Mouse (Mus musculus): ENCODE results near the gene Colq. TPM values are rescaled to one million over a fixed set of nuclear protein-coding genes. Genes with fewer than 3 reads are reported as not detected.

The Colq gene
- polyA plus RNA-seq, 1 experiment from 2014 or later = 0.48 TPM

DNA sequence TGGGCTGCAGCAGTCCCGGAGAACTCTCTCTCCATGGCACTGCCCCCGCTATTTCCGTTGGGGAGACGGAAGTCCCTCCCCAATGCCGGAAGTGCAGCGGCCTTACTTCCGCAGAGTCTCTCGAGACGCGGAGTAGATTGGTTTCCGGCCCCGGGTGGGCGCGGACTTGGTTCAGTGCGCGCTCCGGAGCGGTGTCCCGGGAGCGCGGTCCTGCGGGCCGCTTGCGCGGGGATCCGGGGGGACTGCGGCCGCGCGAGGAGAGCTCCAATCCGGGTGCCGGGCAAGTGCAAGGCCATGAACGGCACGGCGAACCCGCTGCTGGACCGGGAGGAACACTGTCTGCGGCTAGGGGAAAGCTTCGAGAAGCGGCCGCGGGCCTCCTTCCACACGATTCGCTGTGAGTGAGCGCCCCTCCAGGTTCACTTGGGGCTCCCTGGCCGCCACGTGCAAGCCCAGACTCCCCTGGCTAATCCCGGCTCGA lies 96.1 kb downstream of the Colq start, which contains the start of gene Mettl6:
Mettl6 (minus strand) TSS at position 66 of the 481 bp plus-strand sequence.
- H3K27me3 ChIP-seq (ENCODE audit: control insufficient read depth, insufficient read depth, low read depth, low read length) = no peaks in the 10 kb centered on the region
- H3K27ac ChIP-seq (ENCODE audit: low read length) = peak within 1 kb of the TSS; percentile 90
- H3K4me3 ChIP-seq (ENCODE audit: low read depth, low read length) = peak within 1 kb of the TSS; percentile 76
- H3K4me1 ChIP-seq (ENCODE audit: control insufficient read depth, low read depth, low read length) = peaks cover 32% of the 10 kb centered on the region
- peak within 1 kb of the TSS; percentile 91 for H3K4me2 ChIP-seq (ENCODE audit: low read depth, low read length)
- H3K9ac ChIP-seq (ENCODE audit: low read depth, low read length) = peak within 1 kb of the TSS; percentile 92
- 1% methylated on average over 46 of the region's 49 CpGs for WGBS (ENCODE audit: insufficient replicate concordance)
- H3K9me3 ChIP-seq (replicated peaks; ENCODE audit: control insufficient read depth, low read length) = no peaks in the 10 kb centered on the region
- peaks cover 26% of the 10 kb centered on the region for H3K36me3 ChIP-seq (ENCODE audit: control insufficient read depth, insufficient read depth)
- peak; percentile 86 for ATAC-seq (ENCODE audit: low read depth)

DNA sequence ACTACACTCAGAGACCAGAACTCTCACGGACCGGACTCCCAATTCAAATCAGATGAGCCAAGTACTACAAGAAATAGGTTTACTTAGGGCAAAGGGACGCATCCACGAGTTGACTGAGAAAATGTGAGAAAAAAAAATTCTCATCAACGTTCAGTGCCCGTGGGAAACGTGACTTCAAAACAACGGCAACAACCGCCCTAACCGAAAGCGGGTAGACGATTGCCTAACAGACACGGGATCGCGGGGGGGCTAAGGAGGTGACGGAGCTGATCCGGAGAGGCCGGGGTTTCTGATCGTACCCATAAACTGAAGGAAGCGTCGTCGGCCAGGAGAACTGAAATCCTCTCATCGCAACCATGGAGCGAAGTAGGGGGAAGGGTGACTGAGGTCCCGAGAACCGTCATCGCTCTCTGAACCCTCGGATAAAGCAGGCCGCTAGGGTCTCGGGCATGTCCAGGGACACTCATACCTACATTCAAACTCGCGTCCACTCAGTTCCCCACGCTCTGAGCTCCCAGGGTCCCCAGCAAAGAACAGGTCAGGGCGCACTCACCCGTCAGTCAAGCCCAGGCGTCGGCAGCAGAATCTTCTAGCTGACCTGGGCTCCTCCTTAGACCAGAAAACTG lies 96.7 kb downstream of the Colq start, which contains the start of gene Eaf1:
Eaf1 (plus strand) TSS at position 51 of the 626 bp plus-strand sequence.
- H3K36me3 ChIP-seq (ENCODE audit: control insufficient read depth, insufficient read depth) = peaks cover 21% of the 10 kb centered on the region

DNA sequence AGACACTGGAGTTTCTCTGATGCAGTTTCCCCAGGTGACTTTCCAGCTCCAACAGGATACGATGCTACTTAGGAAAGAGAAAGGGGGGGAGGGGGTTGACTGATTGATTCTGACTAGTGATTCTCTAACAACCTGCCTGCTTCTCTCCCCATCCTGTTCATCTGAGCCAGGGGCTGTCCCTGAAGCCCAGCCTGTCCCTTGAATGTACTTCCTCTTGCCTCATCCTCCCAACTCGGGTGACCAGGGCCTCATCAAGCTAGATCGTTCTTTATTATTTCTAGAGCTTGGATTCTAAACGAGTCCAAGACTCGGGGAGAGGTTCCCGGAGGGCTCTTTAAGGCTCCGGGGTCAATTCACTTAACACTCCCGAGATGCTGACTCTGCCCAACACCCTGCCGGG lies 97.2 kb downstream of the Colq start:
- peak overlapping the region; percentile 76 for H3K4me3 ChIP-seq (ENCODE audit: low read depth, low read length)
- H3K27me3 ChIP-seq (ENCODE audit: control insufficient read depth, insufficient read depth, low read depth, low read length) = no peaks in the 10 kb centered on the region
- ATAC-seq (ENCODE audit: low read depth) = no peak
- peak overlapping the region; percentile 78 for H3K4me2 ChIP-seq (ENCODE audit: low read depth, low read length)
- 17% methylated on average over 9 of the region's 9 CpGs for WGBS (ENCODE audit: insufficient replicate concordance)
- H3K36me3 ChIP-seq (ENCODE audit: control insufficient read depth, insufficient read depth) = peaks cover 23% of the 10 kb centered on the region
- peak overlapping the region; percentile 90; the same call in 1 of the 2 replicates for H3K27ac ChIP-seq (ENCODE audit: low read length)
- H3K9ac ChIP-seq (ENCODE audit: low read depth, low read length) = peak overlapping the region; percentile 92
- no peaks in the 10 kb centered on the region for H3K9me3 ChIP-seq (replicated peaks; ENCODE audit: control insufficient read depth, low read length)
- peaks cover 32% of the 10 kb centered on the region for H3K4me1 ChIP-seq (ENCODE audit: control insufficient read depth, low read depth, low read length)

More for the DNA sequence above, 96.7 kb downstream of the Colq start, which contains the start of gene Eaf1:
- Histone ChIP-seq H3K27ac (ENCODE audit: low read length) (peak within 1 kb of the TSS; percentile 90), H3K4me1 (ENCODE audit: control insufficient read depth, low read depth, low read length) (peaks cover 32% of the 10 kb centered on the region), H3K9ac (ENCODE audit: low read depth, low read length) (peak within 1 kb of the TSS; percentile 92), H3K27me3 (ENCODE audit: control insufficient read depth, insufficient read depth, low read depth, low read length) (no peaks in the 10 kb centered on the region), H3K4me2 (ENCODE audit: low read depth, low read length) (peak within 1 kb of the TSS; percentile 91), H3K9me3 (replicated peaks; ENCODE audit: control insufficient read depth, low read length) (no peaks in the 10 kb centered on the region), H3K4me3 (ENCODE audit: low read depth, low read length) (peak within 1 kb of the TSS; percentile 76)
- under 1% methylated on average over 37 of the region's 37 CpGs for WGBS (ENCODE audit: insufficient replicate concordance)
- ATAC-seq (ENCODE audit: low read depth) = peak; percentile 30

DNA sequence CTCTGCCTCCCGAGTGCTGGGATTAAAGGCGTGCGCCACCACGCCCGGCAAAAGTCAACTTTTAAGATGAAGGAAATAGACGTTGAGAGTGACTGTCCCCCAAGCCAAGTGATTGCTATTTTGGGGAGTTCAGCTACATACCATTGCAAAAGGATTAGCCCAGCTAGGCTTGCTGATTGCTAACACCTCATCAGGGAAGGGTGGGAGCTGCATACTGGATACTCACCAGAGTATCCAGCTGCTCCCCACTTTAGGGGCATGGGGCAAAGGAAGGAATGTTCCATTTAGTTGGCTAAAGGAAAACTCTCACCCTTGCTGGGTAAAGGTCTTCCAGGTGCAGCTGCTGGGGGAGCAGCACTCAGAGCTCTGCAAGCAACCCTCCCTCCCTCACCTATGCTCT lies 103.1 kb downstream of the Colq start:
- Histone ChIP-seq H3K4me1 (ENCODE audit: control insufficient read depth, low read depth, low read length) (peaks cover under 1% of the 10 kb centered on the region), H3K4me3 (ENCODE audit: low read depth, low read length) (no peak overlapping the region), H3K4me2 (ENCODE audit: low read depth, low read length) (no peak overlapping the region), H3K27ac (ENCODE audit: low read length) (no peak overlapping the region), H3K9ac (ENCODE audit: low read depth, low read length) (no peak overlapping the region), H3K36me3 (ENCODE audit: control insufficient read depth, insufficient read depth) (peaks cover 29% of the 10 kb centered on the region), H3K27me3 (ENCODE audit: control insufficient read depth, insufficient read depth, low read depth, low read length) (no peaks in the 10 kb centered on the region), H3K9me3 (replicated peaks; ENCODE audit: control insufficient read depth, low read length) (no peaks in the 10 kb centered on the region)
- no peak for ATAC-seq (ENCODE audit: low read depth)
- WGBS (ENCODE audit: insufficient replicate concordance) = 93% methylated on average over 6 of the region's 6 CpGs

DNA sequence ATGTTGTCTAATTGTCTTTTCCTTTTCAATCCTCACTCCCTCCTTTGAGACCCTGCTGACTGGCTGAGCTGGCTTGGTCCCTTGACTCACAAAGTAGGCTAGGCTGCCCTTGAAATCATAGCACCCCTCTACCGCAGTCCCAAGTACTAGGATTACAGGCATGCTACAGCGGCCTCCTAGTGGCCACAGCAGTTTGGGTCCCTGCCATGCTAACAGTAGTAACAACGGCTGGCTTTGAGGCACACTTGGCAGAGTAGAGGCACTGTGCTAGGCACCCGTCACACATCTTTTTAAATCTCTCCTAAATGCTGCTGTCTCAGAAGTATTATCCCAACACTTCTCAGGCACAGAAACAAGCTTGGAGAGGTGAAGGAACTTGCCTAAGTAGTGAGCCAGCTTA lies 104.7 kb downstream of the Colq start:
- no peak overlapping the region for H3K9ac ChIP-seq (ENCODE audit: low read depth, low read length)
- 73% methylated on average over 4 of the region's 4 CpGs for WGBS (ENCODE audit: insufficient replicate concordance)
- H3K4me3 ChIP-seq (ENCODE audit: low read depth, low read length) = no peak overlapping the region
- H3K4me1 ChIP-seq (ENCODE audit: control insufficient read depth, low read depth, low read length) = no peaks in the 10 kb centered on the region
- no peak overlapping the region for H3K27ac ChIP-seq (ENCODE audit: low read length)
- H3K27me3 ChIP-seq (ENCODE audit: control insufficient read depth, insufficient read depth, low read depth, low read length) = no peaks in the 10 kb centered on the region
- H3K36me3 ChIP-seq (ENCODE audit: control insufficient read depth, insufficient read depth) = peaks cover 32% of the 10 kb centered on the region
- no peaks in the 10 kb centered on the region for H3K9me3 ChIP-seq (replicated peaks; ENCODE audit: control insufficient read depth, low read length)
- no peak overlapping the region for H3K4me2 ChIP-seq (ENCODE audit: low read depth, low read length)
- no peak for ATAC-seq (ENCODE audit: low read depth)

DNA sequence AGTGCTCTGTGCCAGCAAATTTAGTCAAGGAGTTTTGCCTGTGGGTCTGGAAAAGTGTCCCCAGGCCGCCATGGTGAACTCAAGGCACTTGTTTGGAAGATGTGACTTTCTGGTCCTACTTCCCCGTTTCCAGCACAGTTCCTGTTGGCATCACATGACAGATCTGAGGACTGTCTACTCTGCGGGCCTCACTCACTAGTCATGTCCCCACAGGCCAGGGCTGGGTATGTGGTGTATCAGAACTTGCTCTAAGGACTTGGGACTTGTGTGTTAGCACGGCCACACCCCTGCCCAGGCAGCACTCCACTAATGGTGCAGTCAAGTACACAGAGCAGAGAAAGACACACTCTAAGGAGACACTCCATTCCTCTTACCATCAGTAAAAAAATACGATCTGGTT lies 108.7 kb downstream of the Colq start:
- ATAC-seq (ENCODE audit: low read depth) = no peak
- 64% methylated on average over 5 of the region's 5 CpGs for WGBS (ENCODE audit: insufficient replicate concordance)
- Histone ChIP-seq H3K4me2 (ENCODE audit: low read depth, low read length) (no peak overlapping the region), H3K4me1 (ENCODE audit: control insufficient read depth, low read depth, low read length) (no peaks in the 10 kb centered on the region), H3K9ac (ENCODE audit: low read depth, low read length) (no peak overlapping the region), H3K36me3 (ENCODE audit: control insufficient read depth, insufficient read depth) (peaks cover 43% of the 10 kb centered on the region), H3K9me3 (replicated peaks; ENCODE audit: control insufficient read depth, low read length) (no peaks in the 10 kb centered on the region), H3K27me3 (ENCODE audit: control insufficient read depth, insufficient read depth, low read depth, low read length) (no peaks in the 10 kb centered on the region), H3K4me3 (ENCODE audit: low read depth, low read length) (no peak overlapping the region), H3K27ac (ENCODE audit: low read length) (no peak overlapping the region)

DNA sequence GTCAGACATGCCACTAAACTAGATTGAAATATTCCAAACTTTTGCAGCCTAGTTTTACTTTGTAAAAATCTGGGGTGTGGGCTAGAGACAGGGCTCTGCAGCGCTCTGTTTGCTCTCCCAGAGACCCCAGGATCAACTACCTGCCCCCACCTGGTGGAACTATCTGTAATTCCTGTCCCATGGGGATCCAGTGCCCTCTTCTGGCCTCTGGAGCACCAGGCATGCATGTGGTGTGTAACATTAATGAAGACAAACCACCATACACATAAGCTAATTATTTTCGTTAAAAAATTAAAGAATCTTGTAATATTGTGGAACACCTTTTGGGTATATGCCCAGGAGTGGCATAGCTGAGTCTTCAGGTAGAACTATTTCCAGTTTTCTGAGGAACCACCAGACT lies 117.8 kb downstream of the Colq start:
- Histone ChIP-seq H3K36me3 (ENCODE audit: control insufficient read depth, insufficient read depth) (no peaks in the 10 kb centered on the region), H3K4me2 (ENCODE audit: low read depth, low read length) (no peak overlapping the region), H3K9me3 (replicated peaks; ENCODE audit: control insufficient read depth, low read length) (no peaks in the 10 kb centered on the region), H3K27ac (ENCODE audit: low read length) (no peak overlapping the region), H3K4me1 (ENCODE audit: control insufficient read depth, low read depth, low read length) (no peaks in the 10 kb centered on the region), H3K4me3 (ENCODE audit: low read depth, low read length) (no peak overlapping the region), H3K27me3 (ENCODE audit: control insufficient read depth, insufficient read depth, low read depth, low read length) (no peaks in the 10 kb centered on the region), H3K9ac (ENCODE audit: low read depth, low read length) (no peak overlapping the region)
- no peak for ATAC-seq (ENCODE audit: low read depth)
- 74% methylated on average over 2 of the region's 2 CpGs for WGBS (ENCODE audit: insufficient replicate concordance)

Other genes with a start within 250 kb of the Colq start
- gene Sh3bp5, start 155.3 kb downstream of the Colq start, polyA plus RNA-seq (2015; fragmentation: Nextera tagmentation; extraction: Ambion mirVana) = 19.3 and 22.1 TPM in 2 replicates
- 20.8 and 22.5 TPM in 2 replicates for gene Eaf1, start 96.9 kb downstream of the Colq start, polyA plus RNA-seq (2015; fragmentation: Nextera tagmentation; extraction: Ambion mirVana)
- gene Mettl6, start 96.3 kb downstream of the Colq start, polyA plus RNA-seq (2015; fragmentation: Nextera tagmentation; extraction: Ambion mirVana) = 23.7 and 25.2 TPM in 2 replicates
- gene Gm49387, start 49.5 kb upstream of the Colq start, polyA plus RNA-seq (2015; fragmentation: Nextera tagmentation; extraction: Ambion mirVana) = 2.1 and 5.1 TPM in 2 replicates
- gene Btd, start 49.7 kb upstream of the Colq start, polyA plus RNA-seq (2015; fragmentation: Nextera tagmentation; extraction: Ambion mirVana) = 13.0 and 15.4 TPM in 2 replicates
- gene Hacl1, start 49.9 kb upstream of the Colq start, polyA plus RNA-seq (2015; fragmentation: Nextera tagmentation; extraction: Ambion mirVana) = 15.9 and 16.1 TPM in 2 replicates
- 3.6 and 3.9 TPM in 2 replicates for gene Ankrd28, start 239.3 kb upstream of the Colq start, polyA plus RNA-seq (2015; fragmentation: Nextera tagmentation; extraction: Ambion mirVana)

All from liver, embryonic 16.5 days (tissue).